Mouse (Mus musculus) neutrophil, adult 5-6 weeks (primary cell): ENCODE data around the gene Tsga10ip. TPM values are rescaled to one million over a fixed set of nuclear protein-coding genes. Genes with fewer than 3 reads are reported as not detected.
A peak's percentile ranks its signal among the peaks of the same experiment; 100 is the strongest.
"Not testable (repeated sequence)": the region's sequence is repeated elsewhere in the genome, so short reads cannot be mapped to it uniquely, and the experiment has no call there.

Source experiments
- ATAC-seq: fragments of 151-379, 151-347 bp; 2 replicates; pipeline ENCODE4 v1.8.0; 2017; ENCODE audit warnings: mild to moderate bottlenecking, moderate TSS enrichment; ENCODE audit not compliant: insufficient number of reproducible peaks, poor library complexity, low FRiP score, severe bottlenecking; ENCODE audit errors: extremely low read depth
- total RNA-seq: library from RNA; stranded (forward); fragments of 200-1000 nt; gene quantifications from 2 replicates; pipeline ENCODE4 v1.2.3, GENCODE M21; 2017

The Tsga10ip gene
- total RNA-seq, 1 experiment from 2014 or later = not detected

DNA sequence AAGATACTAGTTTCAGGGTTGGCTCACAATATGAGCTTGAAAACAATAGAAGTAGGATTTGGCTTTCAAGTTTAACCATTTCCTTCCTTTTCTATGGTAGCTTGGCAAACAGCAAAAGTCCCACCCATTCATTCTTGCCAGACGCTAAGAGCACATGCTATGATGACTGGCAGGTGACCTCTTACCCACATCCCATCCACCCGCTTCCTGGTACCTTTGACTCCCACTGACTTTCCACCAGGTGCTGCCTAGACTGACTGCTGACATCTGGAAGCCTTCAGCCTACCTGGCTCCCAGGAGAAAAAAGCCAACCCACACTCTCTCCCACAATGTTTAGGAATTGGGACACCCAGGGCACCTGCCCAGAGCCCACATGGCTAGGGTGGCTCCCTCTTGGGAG is 38.2 kb downstream of the Tsga10ip start:
- ATAC-seq = no peak

DNA sequence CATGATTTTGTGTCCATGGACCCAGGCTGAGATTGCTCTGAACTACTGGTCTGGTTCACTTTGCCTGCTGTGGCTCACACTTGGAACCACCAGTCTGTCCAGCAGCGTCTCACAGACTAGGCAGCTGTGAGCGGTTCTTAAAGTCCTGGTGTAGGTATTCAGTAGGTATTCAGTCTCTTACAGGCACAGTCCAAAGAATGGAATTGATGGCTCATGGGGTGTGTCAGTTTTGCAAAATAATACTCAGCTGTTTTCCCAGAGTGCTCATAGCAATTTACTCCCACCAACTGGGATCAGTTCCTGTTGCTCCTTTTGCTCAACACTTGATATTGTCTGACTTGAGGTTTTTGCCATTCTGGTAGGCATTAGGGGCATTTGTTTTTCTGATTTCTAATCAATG is 40.1 kb downstream of the Tsga10ip start:
- no peak for ATAC-seq

DNA sequence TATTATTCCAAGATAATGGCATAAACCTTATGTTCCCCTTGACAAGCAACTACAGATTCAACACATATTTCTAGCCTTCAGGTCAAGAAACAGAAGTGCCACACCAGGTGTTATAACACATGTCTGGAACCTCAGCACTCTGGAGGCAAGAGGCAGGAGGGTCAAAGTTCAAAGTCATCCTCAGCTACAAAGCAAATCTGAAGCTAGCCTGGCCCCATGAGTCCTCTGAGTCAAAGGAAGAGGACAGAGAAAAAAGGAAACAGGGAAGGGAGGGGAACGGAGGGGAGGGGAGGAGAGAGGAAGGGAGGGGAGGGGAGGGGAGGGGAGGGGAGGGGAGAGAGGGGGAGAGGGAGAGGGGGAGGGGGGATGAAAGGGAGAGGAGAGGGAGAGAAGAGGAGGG is 46.2 kb downstream of the Tsga10ip start:
- ATAC-seq = no peak

DNA sequence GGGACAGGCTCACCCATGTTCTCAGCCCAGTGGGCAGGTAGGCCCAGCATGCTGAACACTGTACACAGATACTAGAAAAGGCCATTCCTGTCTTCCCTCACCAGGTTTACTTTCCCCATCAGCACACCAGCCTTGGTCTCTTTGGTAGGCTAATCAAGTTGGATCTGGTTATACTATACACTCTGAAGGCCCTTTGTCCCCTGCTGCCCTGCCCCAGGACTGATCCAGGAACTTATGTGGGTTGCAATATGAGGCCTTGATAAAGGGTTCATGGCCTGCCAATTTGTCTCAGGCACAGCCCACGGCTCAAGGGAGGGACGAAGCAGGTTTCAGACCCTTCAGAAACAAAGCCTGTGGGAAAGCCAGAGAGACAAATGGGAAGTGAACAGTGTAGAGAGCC is 48.7 kb downstream of the Tsga10ip start:
- no peak for ATAC-seq

DNA sequence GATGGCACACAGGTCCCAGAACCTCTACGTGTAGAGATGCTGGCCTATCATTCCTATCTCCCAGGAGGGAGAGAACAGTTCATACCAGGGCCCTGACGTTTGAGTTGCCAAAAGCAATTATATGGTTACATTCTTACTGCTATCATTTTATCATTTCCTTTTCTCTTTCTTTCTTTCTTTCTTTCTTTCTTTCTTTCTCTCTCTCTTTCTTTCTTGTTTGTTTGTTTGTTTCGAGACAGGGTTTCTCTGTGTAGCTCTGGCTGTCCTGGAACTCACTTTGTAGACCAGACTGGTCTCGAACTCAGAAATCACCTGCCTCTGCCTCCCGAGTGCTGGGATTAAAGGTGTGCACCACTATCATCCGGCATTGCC is 52.8 kb downstream of the Tsga10ip start, which contains the start of gene Cst6:
Cst6 (minus strand) TSS at position 73 of the 372 bp plus-strand sequence.
- ATAC-seq = not testable (repeated sequence)

DNA sequence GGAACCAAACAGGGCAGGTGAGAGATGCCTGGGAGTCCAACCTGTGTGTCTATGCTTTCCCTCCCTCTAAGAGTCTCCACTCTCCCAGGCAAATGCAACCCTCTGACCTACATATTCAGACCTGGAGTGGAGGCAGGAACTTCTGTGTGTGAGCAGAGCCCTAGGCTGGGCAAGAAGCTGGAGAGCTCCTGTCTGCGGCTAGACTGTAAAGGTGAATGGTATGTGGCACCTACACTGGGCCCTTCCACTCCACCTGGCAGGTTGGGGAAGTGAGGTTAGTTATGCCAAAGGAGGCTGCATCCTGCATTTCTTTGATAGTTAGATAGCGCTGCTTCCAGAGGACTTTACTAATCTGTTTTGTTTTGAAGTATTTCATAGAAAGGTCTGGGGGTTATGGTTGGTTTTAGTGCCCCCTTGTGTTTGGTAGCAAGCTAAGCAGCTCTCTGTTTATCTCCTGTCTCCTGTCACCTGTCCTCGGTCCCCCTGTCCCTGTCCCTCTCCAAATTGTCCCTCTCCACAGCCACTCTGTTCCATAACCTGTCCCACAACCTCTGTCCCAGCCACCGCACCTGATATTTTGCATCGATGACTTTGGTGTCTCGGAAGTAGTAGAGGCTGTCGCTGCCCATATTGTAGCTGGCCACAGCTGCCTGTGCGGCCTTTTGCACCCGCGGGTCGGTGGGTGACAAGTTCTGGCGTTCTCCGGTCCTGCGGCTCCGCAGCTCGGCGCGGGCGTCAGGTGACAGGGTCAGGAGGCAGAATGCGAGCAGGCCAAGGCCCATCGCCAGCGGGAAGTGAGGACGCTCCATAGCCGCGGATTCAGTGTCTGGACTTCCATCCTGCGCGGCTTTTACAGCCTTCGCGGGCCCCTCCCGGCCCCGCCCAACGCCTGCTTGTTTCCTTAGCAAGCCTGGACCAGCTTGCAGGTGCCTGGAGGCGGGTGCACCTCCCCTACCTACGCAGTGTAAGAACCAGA is 53.5 kb downstream of the Tsga10ip start:
- peak; percentile 37; the same call in 1 of the 2 replicates for ATAC-seq

DNA sequence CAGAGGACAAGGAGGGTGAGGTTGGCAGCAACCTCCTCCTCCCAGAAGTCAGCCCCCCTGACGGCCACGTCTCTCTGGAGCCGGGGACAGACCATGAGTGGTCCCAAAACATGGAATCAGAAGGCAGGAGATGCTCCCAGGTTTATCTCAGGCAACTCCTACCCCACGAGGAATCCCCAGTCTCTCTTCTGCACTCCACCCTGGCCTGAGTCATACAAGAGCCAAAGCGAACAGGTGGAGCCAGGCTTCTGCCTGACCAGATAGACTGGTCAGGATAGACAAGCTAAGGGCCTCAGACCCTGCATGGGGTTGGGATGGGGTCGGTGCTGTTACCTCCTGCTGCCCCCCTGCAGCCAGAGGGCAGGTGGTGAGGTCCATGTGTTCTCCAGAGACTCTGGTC is 54.3 kb downstream of the Tsga10ip start:
- no peak for ATAC-seq

DNA sequence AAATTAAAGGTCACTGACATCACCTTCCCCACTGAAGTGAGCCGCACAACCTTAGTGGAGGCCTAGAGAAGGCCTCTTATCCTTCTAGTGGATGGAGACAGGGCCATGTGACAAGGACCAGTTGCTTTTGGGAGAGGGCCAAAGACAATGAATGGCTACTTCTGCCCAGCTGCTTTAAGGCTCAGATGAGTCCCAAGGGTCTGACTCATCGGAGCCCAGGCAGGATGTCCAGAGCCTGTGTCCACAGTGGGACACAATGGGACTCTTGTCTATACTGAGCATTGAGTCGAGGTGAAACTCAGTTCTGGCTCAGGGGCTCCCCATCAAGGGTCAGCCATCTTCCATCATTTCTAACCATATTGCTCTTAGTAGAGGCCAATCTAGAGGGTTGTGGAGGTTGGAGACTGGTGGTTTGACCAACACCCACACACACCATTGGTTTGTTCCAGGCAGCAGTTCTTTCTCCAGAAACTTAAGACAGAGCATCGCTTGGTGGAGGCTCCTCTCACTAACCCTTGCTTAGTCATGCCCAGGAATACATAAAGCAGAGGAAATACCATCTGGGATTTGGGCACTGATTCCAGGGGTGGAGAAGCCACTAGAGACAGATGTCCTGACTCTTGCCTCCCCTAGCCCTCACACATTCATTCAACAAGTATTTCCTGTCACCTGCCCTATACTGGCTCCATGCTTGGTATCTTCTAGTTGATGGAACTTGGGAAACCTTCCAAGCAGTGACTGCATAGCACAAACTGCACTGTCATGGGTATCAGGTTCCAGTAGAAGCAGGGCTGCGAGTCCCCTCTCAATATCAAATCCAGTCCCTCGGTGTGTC is 56.8 kb downstream of the Tsga10ip start:
- ATAC-seq = no peak

DNA sequence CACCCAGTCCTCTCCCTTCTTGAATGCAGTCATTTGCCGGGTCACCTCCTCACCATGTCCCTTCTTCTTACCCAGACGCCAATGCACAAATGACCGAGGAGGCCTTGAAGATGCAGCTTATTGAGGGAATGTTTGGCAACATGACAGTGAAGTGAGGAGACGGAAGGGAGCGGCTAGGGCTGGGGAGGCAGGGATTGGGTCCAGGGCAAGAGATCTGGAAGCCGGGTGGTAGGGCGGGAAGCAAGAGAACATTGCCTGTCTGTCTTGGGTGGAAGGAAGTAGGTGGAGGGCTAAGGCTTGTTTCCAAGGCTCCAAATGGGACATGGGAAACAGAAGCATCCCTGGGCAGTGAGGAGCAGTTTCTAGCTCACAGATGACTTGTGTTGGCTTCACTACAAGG is 61.0 kb downstream of the Tsga10ip start:
- no peak for ATAC-seq

Other genes with a start within 250 kb of the Tsga10ip start
- 50.5 and 54.0 TPM in 2 replicates for gene Pacs1, start 129.4 kb downstream of the Tsga10ip start, total RNA-seq
- gene Sf3b2, start 107.1 kb downstream of the Tsga10ip start, total RNA-seq = 273 and 288 TPM in 2 replicates
- not detected in 2 replicates for gene Gal3st3, start 104.2 kb downstream of the Tsga10ip start, total RNA-seq
- gene Catsper1, start 66.8 kb downstream of the Tsga10ip start, total RNA-seq = not detected in 2 replicates
- 1.4 TPM in 1 of 2 replicates, not detected in the other for gene Cst6, start 53.0 kb downstream of the Tsga10ip start, total RNA-seq
- 31.6 and 36.8 TPM in 2 replicates for gene Eif1ad, start 35.8 kb downstream of the Tsga10ip start, total RNA-seq
- 15.2 and 17.9 TPM in 2 replicates for gene Banf1, start 35.4 kb downstream of the Tsga10ip start, total RNA-seq
- gene Sart1, start 13.8 kb downstream of the Tsga10ip start, total RNA-seq = 135 and 147 TPM in 2 replicates
- 91.6 and 100 TPM in 2 replicates for gene Drap1, start 22.5 kb upstream of the Tsga10ip start, total RNA-seq
- gene AI837181, start 22.6 kb upstream of the Tsga10ip start, total RNA-seq = 21.1 and 22.2 TPM in 2 replicates
- not detected in 2 replicates for gene Fosl1, start 45.0 kb upstream of the Tsga10ip start, total RNA-seq
- 2.3 and 2.8 TPM in 2 replicates for gene Ccdc85b, start 55.4 kb upstream of the Tsga10ip start, total RNA-seq
- 133 and 137 TPM in 2 replicates for gene Fibp, start 58.1 kb upstream of the Tsga10ip start, total RNA-seq
- 11.1 and 11.2 TPM in 2 replicates for gene Ctsw, start 66.0 kb upstream of the Tsga10ip start, total RNA-seq
- gene Efemp2, start 71.4 kb upstream of the Tsga10ip start, total RNA-seq = 0.70 TPM in 1 of 2 replicates, not detected in the other
- 19.0 and 22.0 TPM in 2 replicates for gene Mus81, start 85.9 kb upstream of the Tsga10ip start, total RNA-seq
- gene Cfl1, start 87.9 kb upstream of the Tsga10ip start, total RNA-seq = 1,009 and 1,084 TPM in 2 replicates
- gene 1700020D05Rik, start 101.3 kb upstream of the Tsga10ip start, total RNA-seq = 0.86 and 5.0 TPM in 2 replicates
- gene Snx32, start 108.0 kb upstream of the Tsga10ip start, total RNA-seq = 7.4 and 11.3 TPM in 2 replicates
- gene Ovol1, start 158.1 kb upstream of the Tsga10ip start, total RNA-seq = 0.23 and 0.25 TPM in 2 replicates
- gene Ap5b1, start 165.5 kb upstream of the Tsga10ip start, total RNA-seq = 14.6 and 18.0 TPM in 2 replicates
- gene Rnaseh2c, start 199.3 kb upstream of the Tsga10ip start, total RNA-seq = 50.5 and 64.0 TPM in 2 replicates
- 77.8 and 89.0 TPM in 2 replicates for gene Kat5, start 207.7 kb upstream of the Tsga10ip start, total RNA-seq
- gene Rela, start 235.0 kb upstream of the Tsga10ip start, total RNA-seq = 143 and 145 TPM in 2 replicates